Mouse (Mus musculus) urinary bladder, adult 18-20 months (tissue): Measurements from ENCODE around the gene Hcls1.
A peak's percentile ranks its signal among the peaks of the same experiment; 100 is the strongest.

ENCODE experiments used
- DNase-seq, 2 experiments: peaks; one replicate each; pipeline ENCODE4 v3.0.0; 2022; ENCODE audit warnings: low spot score in 2 of 2, mixed read lengths in 2 of 2

Gene Hcls1

DNA sequence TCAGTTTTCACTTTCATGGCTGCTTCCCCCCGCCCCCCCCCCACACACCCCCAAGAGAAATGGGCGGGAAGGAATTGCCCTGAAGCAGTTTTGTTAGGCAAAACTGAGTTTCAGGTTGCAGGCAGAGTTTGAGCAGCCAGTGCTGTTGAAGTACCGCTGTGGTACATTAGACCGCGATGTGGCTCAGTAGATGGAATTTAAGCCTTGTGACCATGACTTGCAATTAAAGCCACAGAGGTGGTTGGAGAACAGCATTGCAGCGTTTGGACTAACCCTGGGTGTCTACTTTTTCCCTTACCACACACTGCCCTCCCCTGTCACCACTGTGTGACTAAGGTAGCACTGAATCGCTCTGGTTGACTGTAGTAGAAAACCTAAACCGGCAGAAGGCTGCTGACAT, 54.7 kb downstream of the Hcls1 start:
- DNase-seq, result no peak

DNA sequence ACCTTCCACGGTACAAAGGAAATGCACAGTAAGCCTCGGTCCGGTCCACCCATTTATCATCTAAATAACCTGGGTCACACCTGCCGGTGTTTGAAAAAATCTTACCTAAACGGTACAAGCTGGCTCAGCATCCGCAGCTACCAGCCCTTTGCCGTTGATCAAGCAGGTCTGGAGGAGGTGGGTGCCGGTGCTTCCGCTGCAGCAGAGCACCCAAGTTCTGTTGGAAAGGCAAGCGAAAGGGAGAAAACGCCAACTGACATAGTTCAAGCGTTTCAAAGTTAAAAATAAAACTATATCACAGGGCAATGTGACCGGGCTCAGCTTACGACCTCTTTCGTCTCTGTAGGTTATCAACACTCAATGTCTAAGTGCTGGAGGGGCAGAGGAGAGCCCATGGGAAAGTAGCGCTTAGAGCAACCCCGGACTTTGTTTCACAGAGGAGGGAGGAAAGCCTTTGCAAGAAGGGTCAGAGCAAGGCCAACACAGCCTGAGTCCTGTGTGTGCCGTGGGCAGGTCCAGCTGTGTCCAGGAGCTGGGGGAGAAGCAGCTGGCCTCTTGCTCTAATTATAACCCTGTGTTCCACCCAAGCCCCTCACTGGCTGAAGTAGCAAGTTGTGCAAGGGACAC, 55.3 kb downstream of the Hcls1 start, which contains the start of gene Fbxo40:
Gene Fbxo40 (minus strand): TSS at position 469 of the 627 bp plus-strand sequence.
- DNase-seq, result no peak

DNA sequence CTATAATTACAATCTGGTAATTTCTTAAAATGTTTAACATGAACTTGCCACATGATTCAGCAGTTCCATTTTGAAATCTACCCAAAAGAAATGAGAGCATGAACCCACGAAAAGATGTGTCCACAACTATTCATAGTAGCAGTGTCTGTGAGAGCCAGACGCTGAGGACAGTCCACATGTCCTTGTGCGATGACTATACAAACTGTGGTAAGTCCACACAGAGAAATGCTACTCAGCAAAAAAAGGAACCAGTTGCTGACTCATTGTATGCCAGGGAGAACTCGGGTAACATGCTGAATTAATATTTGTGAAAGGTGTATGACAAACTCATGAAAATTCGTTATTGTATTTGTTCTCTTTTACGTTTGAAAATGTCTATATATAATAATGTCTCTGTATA, 62.9 kb downstream of the Hcls1 start:
- DNase-seq, result no peak

DNA sequence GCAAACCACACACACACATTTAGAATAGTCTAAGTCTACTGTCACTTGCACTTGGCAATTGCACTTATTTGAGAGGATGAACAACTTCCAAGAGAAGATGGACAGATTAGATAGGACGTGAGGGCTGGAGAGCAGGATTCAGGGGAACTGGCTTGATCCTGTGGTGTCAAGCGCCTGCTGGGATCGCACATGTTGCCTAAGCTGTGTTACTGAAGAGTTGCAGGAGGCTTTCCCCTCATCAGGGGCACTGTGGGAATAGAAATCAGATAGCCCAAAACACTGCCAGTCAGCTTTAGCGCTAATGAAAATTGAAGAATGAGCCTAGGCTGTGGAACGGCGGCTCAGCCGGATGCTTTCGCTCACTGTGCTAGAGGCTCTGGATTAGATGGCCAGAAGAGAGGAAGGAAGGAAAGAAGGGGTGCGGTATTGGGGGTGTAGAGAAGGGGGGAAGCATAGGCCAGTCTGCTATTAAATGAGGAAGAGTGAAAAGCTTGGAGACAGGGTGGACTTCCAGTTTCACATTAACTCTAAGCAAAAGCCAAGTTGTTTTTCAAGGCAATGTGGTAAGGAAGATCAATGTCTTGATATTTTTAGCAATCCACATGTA, 64.7 kb downstream of the Hcls1 start:
- DNase-seq, result no peak

DNA sequence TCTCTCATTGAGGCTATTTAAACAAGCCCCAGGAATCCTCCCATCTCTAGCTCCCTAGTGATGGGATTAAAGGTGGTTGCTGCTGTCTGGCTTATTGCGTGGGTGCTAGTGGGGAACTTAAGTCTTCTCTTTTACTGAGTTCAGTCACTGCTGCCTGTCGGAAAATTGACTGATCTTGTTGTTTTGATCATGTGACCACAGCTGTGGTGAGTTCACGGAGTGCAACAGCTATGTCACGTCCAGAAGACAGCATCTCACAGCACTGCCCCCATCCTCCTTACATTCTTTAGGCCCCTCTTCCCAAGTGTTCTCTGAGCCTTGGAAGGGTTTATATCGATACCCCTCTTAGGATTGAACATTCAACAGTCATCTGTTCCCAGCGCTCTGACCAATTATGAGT, 74.5 kb downstream of the Hcls1 start:
- DNase-seq, result no peak

DNA sequence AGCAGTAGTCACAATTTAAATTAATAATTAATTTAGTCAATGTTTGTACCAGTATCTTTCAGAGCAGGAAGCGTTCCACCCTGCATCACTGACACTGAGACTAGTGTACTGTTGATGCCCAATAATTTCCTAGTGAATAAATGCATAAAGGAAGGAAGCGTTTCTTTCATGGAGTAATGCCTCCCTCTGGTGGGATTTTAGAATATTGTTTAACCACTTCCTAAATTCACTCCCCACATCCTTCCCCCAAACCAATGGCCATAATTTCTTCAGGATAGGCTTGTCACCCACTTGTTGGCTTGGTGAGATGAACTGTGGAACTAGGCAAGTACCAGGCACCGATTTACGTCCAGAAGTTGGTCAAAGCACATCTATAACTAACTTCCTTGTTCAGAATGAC, 75.6 kb downstream of the Hcls1 start:
- peak in 1 of 2 experiments; percentile 5 for DNase-seq

DNA sequence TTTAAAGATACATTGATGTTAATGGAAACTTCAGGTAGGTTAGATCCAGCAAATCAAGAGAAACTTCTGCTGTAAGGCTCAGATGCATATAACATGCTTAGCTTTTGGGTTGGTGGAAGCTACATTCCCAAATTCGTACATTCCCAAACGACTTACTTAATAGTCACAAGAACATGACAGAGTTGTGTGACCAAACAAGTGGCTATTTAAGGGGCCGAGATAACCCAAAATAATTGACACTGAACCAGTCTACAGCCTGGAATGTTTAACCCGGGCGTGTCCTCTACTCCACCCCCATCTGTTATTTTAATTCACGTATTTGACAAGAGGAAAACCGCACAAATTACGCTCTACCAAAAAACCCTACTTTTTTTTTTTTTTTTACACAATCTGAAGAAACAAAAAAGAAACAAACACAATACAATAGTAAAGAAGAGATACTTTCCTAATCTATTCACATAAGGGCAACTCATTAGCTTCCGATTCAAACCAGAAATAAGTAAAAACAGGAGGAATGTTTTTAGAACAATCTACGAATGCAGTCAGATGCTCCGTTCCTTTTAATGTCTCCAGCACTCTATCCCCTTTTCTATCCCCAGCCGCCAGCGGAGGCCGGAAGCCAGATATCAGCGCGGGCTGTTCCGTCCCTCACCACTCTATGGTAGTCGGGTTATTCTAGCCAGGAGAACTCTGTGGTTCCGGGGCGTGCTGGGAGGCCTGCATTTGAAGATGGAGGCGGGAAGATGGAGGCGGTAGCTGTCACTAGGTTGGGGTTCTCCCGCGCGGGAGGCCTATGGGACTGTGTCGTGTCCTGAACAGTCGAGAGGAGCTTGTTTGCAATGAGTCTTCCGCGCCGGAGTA, 76.5 kb downstream of the Hcls1 start, which contains the start of gene Polq:
Gene Polq (plus strand): TSS at position 726 of the 861 bp plus-strand sequence.
- DNase-seq, result peak; percentile 79 to 90

DNA sequence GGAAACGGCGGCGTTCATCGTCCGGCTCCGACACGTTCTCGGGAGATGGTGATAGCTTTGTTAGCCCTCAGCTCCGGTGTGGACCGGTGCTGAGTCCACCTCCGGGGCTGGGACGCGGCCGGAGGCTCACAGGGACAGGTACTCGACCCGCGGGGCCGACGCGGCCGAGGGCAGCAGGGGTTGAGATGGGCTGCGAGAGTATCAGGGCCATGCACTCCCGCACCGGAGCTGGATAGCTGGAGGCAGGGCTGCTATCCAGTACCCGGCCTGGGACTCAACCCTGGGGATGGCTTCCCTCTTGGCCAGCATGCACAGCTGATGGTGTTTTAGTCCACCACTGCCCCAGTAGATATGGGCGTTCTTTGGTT, 77.1 kb downstream of the Hcls1 start:
- DNase-seq, result no peak

DNA sequence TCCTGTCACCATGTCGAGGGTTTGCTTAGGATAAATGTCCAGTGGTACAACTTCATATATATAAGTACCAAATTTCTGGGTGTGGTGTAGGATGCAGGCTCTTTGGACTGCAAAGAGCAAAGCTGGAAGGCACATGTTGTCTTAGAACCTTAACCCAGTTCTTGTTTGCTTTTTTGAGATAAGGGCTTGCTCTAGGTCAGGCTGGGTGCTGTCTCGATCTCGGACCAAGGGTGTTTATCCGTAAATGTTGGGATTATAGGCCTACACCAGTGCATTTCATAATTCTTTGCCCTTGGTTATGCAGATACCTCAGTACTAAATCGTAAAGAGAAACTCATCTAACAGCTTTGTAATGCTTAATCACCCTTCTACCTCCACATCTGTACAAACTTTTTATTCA, 77.6 kb downstream of the Hcls1 start:
- DNase-seq, result no peak
